Mouse (Mus musculus): ENCODE measurements around the gene Ssbp4. TPM values are rescaled to one million over a fixed set of nuclear protein-coding genes. Genes with fewer than 3 reads are reported as not detected.

The Ssbp4 gene
- polyA plus RNA-seq, 1 experiment from 2014 or later = 122 TPM

DNA sequence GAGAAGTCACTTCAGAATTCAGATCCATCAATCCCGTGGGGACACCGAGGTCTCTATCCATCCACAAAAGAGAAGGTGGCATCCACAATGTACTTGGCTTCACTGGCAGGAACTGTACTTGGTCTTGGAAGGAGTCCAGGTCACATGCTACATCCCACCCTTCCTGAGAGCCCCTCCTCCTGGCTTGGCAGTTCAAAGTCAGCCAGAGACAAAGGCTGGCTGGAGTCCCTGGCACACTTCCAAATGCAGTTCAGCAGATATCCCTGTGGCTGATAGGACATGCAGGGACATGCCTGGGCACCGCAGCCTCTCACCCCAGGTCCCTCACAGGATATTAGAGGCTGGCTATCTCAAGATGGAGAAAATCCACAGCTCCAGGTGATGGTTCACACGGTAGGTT is 40.7 kb upstream of the Ssbp4 start:
- no peaks in the 10 kb centered on the region for H3K27me3 ChIP-seq (ENCODE audit: control insufficient read depth, insufficient read depth, low read length)
- WGBS = 49% methylated on average over 4 of the region's 4 CpGs
- no peak overlapping the region for H3K4me2 ChIP-seq (replicated peaks; ENCODE audit: low read depth, low read length)
- no peak overlapping the region for H3K4me3 ChIP-seq (ENCODE audit: low read depth, low read length)
- ATAC-seq (ENCODE audit: insufficient number of reproducible peaks, insufficient read depth, low FRiP score, low read depth) = peak; percentile 63
- H3K27ac ChIP-seq (ENCODE audit: low read length) = peak overlapping the region; percentile 44
- H3K4me1 ChIP-seq (ENCODE audit: control insufficient read depth, insufficient read depth, low read length) = peaks cover 32% of the 10 kb centered on the region
- H3K9me3 ChIP-seq (ENCODE audit: control insufficient read depth, low read depth, low read length) = no peaks in the 10 kb centered on the region
- H3K36me3 ChIP-seq (ENCODE audit: control insufficient read depth, insufficient read depth, low read length) = peaks cover 21% of the 10 kb centered on the region
- H3K9ac ChIP-seq (replicated peaks; ENCODE audit: low read depth, low read length) = no peak overlapping the region

DNA sequence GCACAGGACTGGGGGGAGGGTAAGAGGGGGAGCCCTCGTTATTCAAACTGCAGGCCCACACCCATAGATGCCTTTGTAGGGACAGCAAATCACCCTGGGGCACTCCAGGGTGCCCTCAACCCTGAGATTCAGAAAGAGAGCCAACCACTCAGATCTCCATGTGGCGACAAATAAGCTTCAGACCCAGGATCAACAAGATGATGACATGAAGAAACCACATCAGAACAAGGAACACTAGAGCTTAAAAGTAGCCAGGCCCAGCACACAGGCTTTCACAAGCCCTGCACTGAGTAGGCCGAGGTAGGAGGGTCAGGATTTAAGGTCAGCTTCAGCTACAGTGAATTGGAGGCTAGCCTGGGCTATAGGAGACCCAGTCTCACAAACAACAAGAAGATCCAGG is 40.2 kb upstream of the Ssbp4 start:
- no peak for ATAC-seq (ENCODE audit: insufficient number of reproducible peaks, insufficient read depth, low FRiP score, low read depth)
- H3K27me3 ChIP-seq (ENCODE audit: control insufficient read depth, insufficient read depth, low read length) = no peaks in the 10 kb centered on the region
- no peak overlapping the region for H3K9ac ChIP-seq (replicated peaks; ENCODE audit: low read depth, low read length)
- H3K4me1 ChIP-seq (ENCODE audit: control insufficient read depth, insufficient read depth, low read length) = peaks cover 32% of the 10 kb centered on the region
- no peak overlapping the region for H3K4me3 ChIP-seq (ENCODE audit: low read depth, low read length)
- H3K27ac ChIP-seq (ENCODE audit: low read length) = peak overlapping the region; percentile 44
- WGBS = 57% methylated on average over 3 of the region's 3 CpGs
- H3K36me3 ChIP-seq (ENCODE audit: control insufficient read depth, insufficient read depth, low read length) = peaks cover 21% of the 10 kb centered on the region
- no peak overlapping the region for H3K4me2 ChIP-seq (replicated peaks; ENCODE audit: low read depth, low read length)
- no peaks in the 10 kb centered on the region for H3K9me3 ChIP-seq (ENCODE audit: control insufficient read depth, low read depth, low read length)

DNA sequence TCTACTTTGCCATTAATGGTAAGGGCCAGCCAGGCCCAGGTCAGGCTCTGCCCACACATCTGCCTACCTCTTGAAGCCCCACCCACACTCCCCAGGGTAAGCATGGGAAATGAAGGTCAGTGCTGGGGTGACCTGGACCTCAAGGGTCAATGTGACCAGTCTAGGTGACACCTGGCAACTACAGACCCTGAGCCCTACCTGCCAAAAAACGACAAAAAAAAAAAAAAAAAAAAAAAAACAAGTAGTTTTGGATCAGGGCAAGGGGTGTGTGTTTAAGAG is 39.4 kb upstream of the Ssbp4 start:
- peaks cover 32% of the 10 kb centered on the region for H3K4me1 ChIP-seq (ENCODE audit: control insufficient read depth, insufficient read depth, low read length)
- no peak overlapping the region for H3K4me2 ChIP-seq (replicated peaks; ENCODE audit: low read depth, low read length)
- ATAC-seq (ENCODE audit: insufficient number of reproducible peaks, insufficient read depth, low FRiP score, low read depth) = no peak
- no peak overlapping the region for H3K4me3 ChIP-seq (ENCODE audit: low read depth, low read length)
- H3K36me3 ChIP-seq (ENCODE audit: control insufficient read depth, insufficient read depth, low read length) = peaks cover 21% of the 10 kb centered on the region
- no peaks in the 10 kb centered on the region for H3K9me3 ChIP-seq (ENCODE audit: control insufficient read depth, low read depth, low read length)
- no peaks in the 10 kb centered on the region for H3K27me3 ChIP-seq (ENCODE audit: control insufficient read depth, insufficient read depth, low read length)
- H3K27ac ChIP-seq (ENCODE audit: low read length) = no peak overlapping the region
- WGBS = 20% methylated on average over 1 of the region's 1 CpGs
- H3K9ac ChIP-seq (replicated peaks; ENCODE audit: low read depth, low read length) = no peak overlapping the region

DNA sequence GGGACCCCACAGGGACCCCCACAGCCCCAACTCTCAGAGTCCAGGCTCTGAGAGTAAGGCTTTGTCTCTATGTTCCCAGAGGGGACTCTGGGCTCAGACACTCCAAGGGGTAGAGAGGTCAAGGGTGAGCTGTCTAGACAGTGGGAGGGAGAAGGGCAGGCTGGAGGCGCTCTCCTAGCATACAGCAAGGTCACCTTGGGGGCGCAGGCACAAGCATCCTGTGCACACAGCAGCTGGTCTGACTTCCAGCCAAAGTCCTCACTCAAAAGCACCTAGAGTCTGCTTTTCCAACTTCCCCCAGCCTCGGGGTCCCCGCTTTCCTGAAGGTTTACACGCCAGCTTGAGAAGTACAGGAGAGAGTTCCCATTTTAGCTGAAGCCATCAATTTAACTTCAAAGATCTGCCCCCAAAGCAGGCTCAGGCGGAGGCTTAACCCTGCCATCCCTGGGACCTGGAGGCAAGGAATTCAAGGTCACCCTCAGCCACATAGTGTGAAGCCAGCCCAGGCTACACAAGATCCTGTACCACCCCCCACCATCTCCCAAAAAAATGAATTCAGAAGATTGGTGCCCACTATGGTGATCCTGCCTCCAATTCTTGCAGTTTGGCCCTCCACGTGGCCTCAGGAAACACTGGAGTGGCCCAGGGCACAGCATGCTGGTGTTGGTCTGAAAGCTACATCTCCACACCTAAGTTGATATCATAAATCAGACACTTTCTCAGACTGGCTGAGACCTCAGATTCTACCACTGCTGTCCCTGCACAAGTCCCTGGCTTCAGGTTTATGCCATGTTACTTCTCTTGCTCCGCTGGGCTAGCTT is 38.9 kb upstream of the Ssbp4 start:
- no peak overlapping the region for H3K4me3 ChIP-seq (ENCODE audit: low read depth, low read length)
- H3K9me3 ChIP-seq (ENCODE audit: control insufficient read depth, low read depth, low read length) = no peaks in the 10 kb centered on the region
- no peak overlapping the region for H3K9ac ChIP-seq (replicated peaks; ENCODE audit: low read depth, low read length)
- peak overlapping the region; percentile 1; the same call in 1 of the 2 replicates for H3K27ac ChIP-seq (ENCODE audit: low read length)
- no peaks in the 10 kb centered on the region for H3K27me3 ChIP-seq (ENCODE audit: control insufficient read depth, insufficient read depth, low read length)
- no peak overlapping the region for H3K4me2 ChIP-seq (replicated peaks; ENCODE audit: low read depth, low read length)
- H3K36me3 ChIP-seq (ENCODE audit: control insufficient read depth, insufficient read depth, low read length) = peaks cover 21% of the 10 kb centered on the region
- H3K4me1 ChIP-seq (ENCODE audit: control insufficient read depth, insufficient read depth, low read length) = peaks cover 32% of the 10 kb centered on the region
- WGBS = 45% methylated on average over 8 of the region's 8 CpGs
- ATAC-seq (ENCODE audit: insufficient number of reproducible peaks, insufficient read depth, low FRiP score, low read depth) = no peak

DNA sequence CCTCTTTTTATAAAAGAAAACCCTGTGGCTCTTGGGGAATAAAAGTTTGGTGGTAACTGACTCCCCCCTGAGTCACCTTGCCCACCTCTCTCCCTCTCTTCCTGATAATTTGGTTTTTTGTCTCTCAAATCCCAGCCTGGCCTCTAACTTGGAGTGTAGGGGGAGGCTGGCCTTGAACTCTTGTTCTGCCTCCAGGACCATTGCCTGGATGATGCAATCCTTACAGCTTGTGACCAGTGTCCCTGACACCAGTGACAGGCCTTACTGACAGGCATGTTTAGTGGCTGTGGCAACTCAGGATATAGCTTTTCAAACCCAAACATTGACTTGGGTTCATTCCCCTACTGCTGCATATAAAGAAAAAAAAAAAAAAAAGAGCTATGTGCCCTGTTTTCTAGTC is 38.1 kb upstream of the Ssbp4 start:
- peaks cover 32% of the 10 kb centered on the region for H3K4me1 ChIP-seq (ENCODE audit: control insufficient read depth, insufficient read depth, low read length)
- no peaks in the 10 kb centered on the region for H3K27me3 ChIP-seq (ENCODE audit: control insufficient read depth, insufficient read depth, low read length)
- peaks cover 14% of the 10 kb centered on the region; the same call in 1 of the 2 replicates for H3K36me3 ChIP-seq (ENCODE audit: control insufficient read depth, insufficient read depth, low read length)
- H3K4me3 ChIP-seq (ENCODE audit: low read depth, low read length) = no peak overlapping the region
- ATAC-seq (ENCODE audit: insufficient number of reproducible peaks, insufficient read depth, low FRiP score, low read depth) = no peak
- no peak overlapping the region for H3K9ac ChIP-seq (replicated peaks; ENCODE audit: low read depth, low read length)
- no peak overlapping the region for H3K4me2 ChIP-seq (replicated peaks; ENCODE audit: low read depth, low read length)
- H3K9me3 ChIP-seq (ENCODE audit: control insufficient read depth, low read depth, low read length) = no peaks in the 10 kb centered on the region
- no peak overlapping the region; the same call in 1 of the 2 replicates for H3K27ac ChIP-seq (ENCODE audit: low read length)

DNA sequence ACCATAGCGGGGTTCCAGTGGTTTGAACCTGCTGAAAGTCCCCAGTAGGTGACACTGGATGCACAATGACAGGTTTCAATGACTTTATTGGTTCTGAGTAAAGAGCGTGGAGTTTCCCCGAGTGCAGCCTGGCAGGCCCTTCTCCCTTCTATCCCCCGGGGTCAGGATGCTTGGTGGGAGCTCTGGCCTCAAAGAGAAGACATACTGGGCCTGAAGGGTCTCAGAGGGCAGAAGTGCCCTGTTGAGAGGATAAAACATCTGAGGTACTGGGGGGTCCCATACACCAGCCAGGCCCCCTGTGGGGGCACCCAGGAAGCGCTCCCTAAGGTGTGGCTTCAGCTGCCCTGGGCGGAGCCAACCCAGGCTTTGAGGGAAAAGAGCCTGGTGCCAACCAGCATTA is 37.7 kb upstream of the Ssbp4 start:
- H3K9ac ChIP-seq (replicated peaks; ENCODE audit: low read depth, low read length) = no peak overlapping the region
- no peak overlapping the region; the same call in 1 of the 2 replicates for H3K27ac ChIP-seq (ENCODE audit: low read length)
- no peak overlapping the region for H3K4me3 ChIP-seq (ENCODE audit: low read depth, low read length)
- H3K4me1 ChIP-seq (ENCODE audit: control insufficient read depth, insufficient read depth, low read length) = peaks cover 32% of the 10 kb centered on the region
- no peak overlapping the region for H3K4me2 ChIP-seq (replicated peaks; ENCODE audit: low read depth, low read length)
- H3K9me3 ChIP-seq (ENCODE audit: control insufficient read depth, low read depth, low read length) = no peaks in the 10 kb centered on the region
- peaks cover 10% of the 10 kb centered on the region; the same call in 1 of the 2 replicates for H3K36me3 ChIP-seq (ENCODE audit: control insufficient read depth, insufficient read depth, low read length)
- no peaks in the 10 kb centered on the region for H3K27me3 ChIP-seq (ENCODE audit: control insufficient read depth, insufficient read depth, low read length)
- WGBS = 80% methylated on average over 6 of the region's 6 CpGs
- no peak for ATAC-seq (ENCODE audit: insufficient number of reproducible peaks, insufficient read depth, low FRiP score, low read depth)

DNA sequence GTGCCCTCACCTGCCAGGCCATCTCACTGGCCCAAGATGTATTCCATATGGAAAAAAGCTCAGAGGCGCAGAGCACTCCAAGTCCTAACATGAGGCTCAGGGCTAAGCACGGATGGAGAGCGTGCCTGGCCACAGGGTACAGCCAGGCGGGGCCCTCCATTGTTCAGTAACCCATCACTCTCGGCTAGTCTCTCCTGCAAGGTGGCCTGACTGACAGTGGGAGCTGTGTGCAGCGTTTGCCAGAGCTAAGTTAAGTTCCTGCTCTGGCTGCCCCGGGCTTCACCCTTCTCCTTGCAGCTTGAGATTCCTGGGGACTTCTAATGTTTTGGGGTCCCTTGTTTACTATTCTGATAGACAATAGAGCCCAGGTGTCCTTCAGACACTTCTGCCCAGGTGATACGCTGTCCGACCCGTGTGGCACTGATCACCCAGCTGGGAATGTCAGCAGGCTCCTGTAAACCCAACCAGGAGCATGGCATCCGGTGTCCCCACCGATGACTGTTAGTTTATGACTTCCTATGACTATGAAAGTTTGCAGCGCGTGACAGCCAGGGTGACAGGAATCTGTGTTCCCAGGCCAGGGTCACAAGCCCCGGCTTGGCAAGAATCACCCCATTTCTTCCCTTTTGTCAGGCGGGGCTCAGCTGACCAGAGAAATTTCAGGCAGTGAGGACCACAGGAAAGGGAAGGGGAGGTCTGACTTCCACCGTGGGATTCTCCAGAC is 37.0 kb upstream of the Ssbp4 start:
- H3K27ac ChIP-seq (ENCODE audit: low read length) = no peak overlapping the region
- H3K4me2 ChIP-seq (replicated peaks; ENCODE audit: low read depth, low read length) = no peak overlapping the region

DNA sequence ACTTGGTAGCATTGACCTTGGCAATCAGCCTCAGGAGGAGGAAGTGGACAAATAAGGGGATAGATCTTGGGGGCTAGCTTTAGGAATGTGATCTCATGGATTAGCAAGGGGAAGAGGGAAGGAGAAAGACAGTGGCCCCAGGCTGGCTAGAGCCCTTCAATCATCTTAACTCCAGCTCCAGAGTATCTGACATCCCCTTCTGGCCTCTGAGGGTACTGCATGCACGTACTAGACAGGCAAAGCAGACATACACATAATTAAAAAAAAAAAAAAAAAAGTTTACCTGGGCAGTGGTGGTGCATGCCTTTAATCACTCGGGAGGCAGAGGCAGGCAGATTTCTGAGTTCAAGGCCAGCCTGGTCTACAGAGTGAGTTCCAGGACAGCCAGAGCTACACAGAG is 35.4 kb upstream of the Ssbp4 start:
- H3K4me3 ChIP-seq (ENCODE audit: low read depth, low read length) = no peak overlapping the region
- ATAC-seq (ENCODE audit: insufficient number of reproducible peaks, insufficient read depth, low FRiP score, low read depth) = no peak
- 79% methylated on average over 2 of the region's 2 CpGs for WGBS
- H3K9me3 ChIP-seq (ENCODE audit: control insufficient read depth, low read depth, low read length) = no peaks in the 10 kb centered on the region
- no peaks in the 10 kb centered on the region for H3K36me3 ChIP-seq (ENCODE audit: control insufficient read depth, insufficient read depth, low read length)
- no peak overlapping the region for H3K4me2 ChIP-seq (replicated peaks; ENCODE audit: low read depth, low read length)
- peaks cover 24% of the 10 kb centered on the region; the same call in 1 of the 2 replicates for H3K4me1 ChIP-seq (ENCODE audit: control insufficient read depth, insufficient read depth, low read length)
- no peak overlapping the region for H3K27ac ChIP-seq (ENCODE audit: low read length)
- H3K27me3 ChIP-seq (ENCODE audit: control insufficient read depth, insufficient read depth, low read length) = no peaks in the 10 kb centered on the region
- no peak overlapping the region for H3K9ac ChIP-seq (replicated peaks; ENCODE audit: low read depth, low read length)

More for the DNA sequence above, 37.0 kb upstream of the Ssbp4 start:
- WGBS = 55% methylated on average over 17 of the region's 17 CpGs
- H3K27me3 ChIP-seq (ENCODE audit: control insufficient read depth, insufficient read depth, low read length) = no peaks in the 10 kb centered on the region
- no peaks in the 10 kb centered on the region for H3K9me3 ChIP-seq (ENCODE audit: control insufficient read depth, low read depth, low read length)
- ATAC-seq (ENCODE audit: insufficient number of reproducible peaks, insufficient read depth, low FRiP score, low read depth) = no peak
- no peak overlapping the region for H3K9ac ChIP-seq (replicated peaks; ENCODE audit: low read depth, low read length)
- H3K4me3 ChIP-seq (ENCODE audit: low read depth, low read length) = no peak overlapping the region
- peaks cover 32% of the 10 kb centered on the region for H3K4me1 ChIP-seq (ENCODE audit: control insufficient read depth, insufficient read depth, low read length)
- peaks cover 9% of the 10 kb centered on the region; the same call in 1 of the 2 replicates for H3K36me3 ChIP-seq (ENCODE audit: control insufficient read depth, insufficient read depth, low read length)
